Mouse (Mus musculus) urinary bladder, postnatal 25 days (tissue): ENCODE data around the gene Myo6.

Experiments
- DNase-seq: peaks from one replicate; pipeline ENCODE4 v3.0.0; 2022; ENCODE audit warnings: low spot score

The Myo6 gene

DNA sequence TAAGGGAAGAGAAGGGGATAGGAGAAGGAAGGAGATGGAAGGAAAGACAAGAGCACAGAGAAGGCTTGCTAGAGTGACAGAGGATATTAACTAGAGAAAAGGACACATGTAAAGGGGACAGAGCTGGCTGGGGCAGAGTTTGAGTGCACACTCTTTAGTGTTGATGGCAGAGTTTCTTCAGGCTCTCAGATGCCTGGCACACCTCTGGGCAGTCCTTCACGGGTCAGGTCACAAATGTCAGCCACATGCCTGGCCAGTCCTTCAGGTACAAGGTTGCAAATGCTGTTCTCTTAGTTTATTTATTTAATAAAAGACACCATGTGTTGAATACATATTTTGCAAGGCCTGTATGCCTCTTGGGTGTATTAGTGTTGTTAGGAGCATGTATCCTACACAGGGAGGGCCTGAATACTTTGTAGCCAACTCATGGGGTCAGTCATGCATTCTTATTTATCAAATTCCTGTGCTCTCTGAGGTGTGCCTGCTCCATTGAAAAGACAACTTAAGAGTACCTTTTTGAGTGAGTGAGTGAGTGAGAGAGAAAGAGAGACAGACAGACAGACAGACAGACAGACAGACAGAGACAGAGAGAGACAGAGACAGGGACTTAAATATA lies 72.5 kb downstream of the Myo6 start:
- no peak for DNase-seq

DNA sequence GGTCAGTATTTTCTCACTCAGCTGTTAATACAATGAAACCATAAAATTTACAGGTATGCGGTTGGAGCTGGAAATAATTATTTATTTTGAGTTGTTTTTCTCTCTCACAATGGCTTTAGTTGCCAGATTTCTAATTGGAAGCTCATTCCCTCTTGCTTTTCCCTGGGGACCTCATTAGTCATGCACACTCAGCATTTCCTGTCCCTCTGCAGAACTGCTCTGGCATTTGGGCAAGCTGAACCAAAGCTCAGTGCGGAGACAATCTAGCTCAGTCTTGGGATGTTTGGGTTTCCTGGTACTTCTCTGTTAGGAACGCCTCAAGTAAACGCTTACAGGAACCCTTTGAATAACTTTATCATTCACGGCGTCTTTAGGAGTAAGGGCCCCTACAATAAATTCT lies 76.9 kb downstream of the Myo6 start:
- no peak for DNase-seq

DNA sequence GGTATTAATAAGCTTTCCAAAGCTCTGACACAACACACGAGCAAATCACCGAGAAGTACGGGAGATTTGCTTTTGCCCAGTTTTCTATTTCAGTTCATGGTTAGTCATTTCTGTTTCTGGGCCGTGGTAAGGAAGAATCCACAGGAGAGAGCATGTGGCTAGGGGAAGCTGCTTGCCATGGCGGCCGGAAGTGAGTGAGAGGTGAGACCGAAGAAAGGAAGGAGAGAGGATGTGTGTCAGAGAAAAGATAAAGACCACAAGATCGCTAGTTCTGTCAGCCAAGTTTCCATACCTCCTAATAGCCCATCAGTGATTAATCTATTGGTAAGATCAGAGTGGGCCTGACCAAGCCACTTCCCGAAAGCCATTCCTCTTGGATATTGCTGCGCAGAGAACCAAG lies 87.3 kb downstream of the Myo6 start:
- DNase-seq = no peak

DNA sequence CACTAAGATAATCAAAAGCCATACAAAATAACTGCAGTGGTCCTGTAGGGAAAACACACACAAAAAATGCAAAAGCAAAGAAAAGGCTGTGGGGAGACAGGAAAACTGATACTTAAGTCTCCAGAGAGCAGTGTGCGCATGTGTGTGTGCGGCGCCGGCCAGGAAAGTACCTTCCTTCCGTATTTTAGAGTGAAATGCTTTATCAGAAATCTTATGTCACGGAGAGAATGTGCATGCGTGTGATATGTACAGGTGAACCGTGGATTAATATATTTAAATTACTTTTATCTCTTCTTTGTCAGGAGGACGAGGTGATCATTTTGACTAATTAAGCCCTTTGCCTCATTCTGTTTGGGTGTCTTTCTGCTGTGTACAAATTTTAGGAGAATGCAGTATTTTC lies 88.4 kb downstream of the Myo6 start:
- no peak for DNase-seq

DNA sequence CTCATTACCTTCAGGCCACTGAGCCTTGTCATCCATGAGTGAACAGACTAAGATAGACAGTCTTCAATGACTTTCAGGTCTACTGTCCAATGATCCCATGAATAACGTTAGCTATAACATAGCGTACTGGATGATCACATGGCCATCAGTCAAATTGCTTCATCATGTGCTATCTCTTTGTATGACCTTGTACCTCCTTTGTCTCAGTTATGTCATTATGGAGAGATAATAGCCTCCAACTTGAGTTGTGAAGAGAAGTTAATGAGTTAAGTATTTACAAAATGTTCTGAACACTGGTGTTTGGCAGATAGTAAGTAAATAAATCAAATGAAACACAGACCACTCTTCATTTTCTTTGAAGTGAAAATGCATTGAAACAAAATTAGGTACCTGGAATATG lies 91.7 kb downstream of the Myo6 start:
- no peak for DNase-seq

DNA sequence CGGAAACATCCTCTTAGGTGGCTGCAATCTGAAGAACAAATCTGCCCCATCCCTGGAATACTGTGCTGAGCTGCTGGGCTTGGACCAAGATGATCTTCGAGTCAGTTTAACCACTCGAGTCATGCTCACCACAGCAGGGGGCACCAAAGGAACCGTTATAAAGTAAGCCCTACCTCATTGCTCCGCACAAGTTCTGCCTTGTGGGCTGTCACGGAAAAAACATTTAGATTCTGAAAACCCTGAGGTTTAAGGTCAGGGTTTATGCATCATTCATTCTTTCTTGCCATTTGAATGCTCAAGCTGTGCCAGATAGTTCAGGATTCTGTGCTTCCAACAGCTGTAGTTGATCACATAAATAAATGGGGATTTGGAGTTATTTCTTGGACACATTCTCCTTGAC lies 93.6 kb downstream of the Myo6 start:
- DNase-seq = no peak

DNA sequence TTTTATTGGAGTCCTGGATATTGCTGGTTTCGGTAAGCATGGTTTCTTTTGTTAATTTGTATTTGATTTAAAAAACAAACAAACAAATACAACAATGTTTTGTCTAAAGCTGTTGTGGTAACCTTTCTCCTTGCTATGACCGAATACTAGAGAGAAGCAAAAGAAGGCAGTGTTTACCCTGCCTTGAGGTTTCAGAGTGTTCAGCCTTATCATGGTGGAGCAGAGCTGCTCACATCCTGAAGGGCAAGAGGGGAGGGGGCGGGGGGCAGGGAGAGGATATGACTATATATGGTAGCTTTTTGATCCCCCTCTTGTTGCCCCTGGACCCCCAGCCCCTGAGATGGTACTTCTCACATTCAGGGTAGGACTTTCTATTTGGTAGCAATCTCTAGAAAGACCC lies 96.1 kb downstream of the Myo6 start:
- no peak for DNase-seq

DNA sequence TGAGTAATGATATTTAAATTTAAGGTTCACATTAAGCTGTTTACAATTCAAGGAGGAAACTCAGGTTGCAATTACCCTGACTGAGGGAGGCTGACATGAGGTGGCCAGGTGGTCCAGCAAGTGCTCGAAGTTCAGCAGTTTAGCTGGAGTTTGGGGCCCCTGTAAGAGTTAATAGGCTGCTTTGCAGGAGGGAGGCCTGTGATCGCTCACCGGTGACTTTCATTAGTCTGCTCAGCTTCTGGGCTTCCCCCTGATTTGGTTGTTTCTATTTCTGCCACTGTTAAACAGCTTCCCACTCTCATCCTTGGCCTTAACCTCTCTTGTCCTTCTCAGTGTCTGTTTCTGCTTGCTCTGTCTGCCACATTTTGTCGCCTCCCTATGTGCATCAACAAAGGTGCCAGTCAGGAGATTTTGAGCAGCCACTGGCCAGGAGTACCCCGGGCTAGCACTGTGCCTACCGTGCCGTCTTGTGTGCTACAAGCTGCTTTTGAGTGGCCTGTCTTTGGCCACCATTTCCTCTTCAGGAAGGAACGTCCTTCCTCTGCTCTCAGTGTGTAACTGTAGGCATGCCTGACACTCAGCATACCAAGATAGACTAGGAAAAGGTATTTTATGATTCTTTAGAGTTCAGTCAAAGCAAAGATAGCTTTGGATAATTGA lies 97.7 kb downstream of the Myo6 start:
- no peak for DNase-seq

DNA sequence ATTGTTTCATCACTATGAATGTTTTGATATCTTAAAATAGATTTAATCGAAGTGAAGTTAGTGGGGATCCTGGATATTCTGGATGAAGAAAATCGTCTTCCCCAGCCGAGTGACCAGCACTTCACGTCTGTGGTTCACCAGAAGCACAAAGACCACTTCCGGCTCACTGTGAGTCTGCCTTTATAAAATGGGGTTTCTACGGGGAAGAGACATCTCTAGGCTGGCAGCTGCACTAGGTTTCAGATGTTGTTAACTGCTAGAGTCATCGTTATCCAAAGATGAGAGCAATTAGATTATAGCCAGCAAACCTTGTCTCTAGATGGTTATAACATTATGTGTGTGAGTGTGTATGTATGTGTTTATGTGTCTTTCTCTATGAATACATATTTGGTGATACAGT lies 101.3 kb downstream of the Myo6 start:
- DNase-seq = no peak

DNA sequence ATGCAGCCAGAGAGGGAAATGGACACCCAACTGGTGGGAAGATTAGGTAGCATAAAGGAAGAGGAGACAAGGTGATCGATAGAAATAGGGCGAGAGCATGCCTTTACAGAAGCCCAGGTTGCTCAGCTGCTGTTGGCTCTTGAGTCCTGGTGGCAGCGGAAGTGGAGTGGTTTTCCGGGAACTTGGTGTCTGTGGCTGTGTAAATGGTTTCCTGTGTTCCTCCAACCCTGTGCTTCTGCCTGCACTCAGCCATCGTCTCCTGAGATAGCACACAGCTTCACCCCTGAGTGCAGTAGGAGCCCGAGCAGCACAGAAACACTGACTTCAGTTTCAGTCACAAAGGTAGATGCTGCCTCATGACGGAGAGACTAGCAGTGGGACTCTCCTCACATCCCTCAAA lies 101.7 kb downstream of the Myo6 start:
- DNase-seq = no peak

DNA sequence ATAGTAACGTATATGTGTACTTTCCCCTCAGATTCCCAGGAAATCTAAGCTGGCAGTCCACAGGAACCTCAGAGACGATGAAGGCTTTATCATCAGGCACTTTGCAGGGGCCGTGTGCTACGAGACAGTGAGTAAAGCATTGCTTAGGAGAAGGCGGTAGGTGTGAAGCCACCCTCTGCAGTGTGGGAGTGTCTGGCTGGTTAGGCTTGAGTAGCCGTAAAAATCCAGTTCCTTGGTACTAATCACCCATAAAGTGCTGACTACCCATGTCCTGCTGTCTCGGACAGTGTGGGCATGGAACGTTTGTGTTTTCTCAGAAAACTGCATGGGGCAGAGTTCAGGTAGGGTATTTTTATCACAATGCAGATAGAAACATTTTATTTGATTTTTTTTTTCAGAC lies 104.8 kb downstream of the Myo6 start:
- no peak for DNase-seq

DNA sequence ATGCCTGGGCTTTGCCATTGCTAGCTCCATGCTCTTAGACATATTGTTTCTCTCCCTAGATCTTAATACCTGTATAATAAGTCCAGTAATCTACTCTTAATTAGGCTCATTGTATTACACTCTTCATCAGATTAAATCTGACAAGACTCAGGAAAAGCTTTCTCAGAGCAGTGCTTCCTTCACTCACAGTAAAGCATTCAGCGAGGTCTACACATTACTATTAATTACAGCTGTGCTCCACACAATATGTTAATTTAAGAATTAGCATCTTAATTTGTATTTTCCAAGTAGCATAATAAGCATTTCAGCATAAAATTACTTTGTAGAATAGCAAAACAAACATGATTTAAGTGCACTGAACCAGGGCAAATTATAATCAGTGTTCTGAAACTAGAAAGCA lies 108.1 kb downstream of the Myo6 start:
- DNase-seq = no peak

DNA sequence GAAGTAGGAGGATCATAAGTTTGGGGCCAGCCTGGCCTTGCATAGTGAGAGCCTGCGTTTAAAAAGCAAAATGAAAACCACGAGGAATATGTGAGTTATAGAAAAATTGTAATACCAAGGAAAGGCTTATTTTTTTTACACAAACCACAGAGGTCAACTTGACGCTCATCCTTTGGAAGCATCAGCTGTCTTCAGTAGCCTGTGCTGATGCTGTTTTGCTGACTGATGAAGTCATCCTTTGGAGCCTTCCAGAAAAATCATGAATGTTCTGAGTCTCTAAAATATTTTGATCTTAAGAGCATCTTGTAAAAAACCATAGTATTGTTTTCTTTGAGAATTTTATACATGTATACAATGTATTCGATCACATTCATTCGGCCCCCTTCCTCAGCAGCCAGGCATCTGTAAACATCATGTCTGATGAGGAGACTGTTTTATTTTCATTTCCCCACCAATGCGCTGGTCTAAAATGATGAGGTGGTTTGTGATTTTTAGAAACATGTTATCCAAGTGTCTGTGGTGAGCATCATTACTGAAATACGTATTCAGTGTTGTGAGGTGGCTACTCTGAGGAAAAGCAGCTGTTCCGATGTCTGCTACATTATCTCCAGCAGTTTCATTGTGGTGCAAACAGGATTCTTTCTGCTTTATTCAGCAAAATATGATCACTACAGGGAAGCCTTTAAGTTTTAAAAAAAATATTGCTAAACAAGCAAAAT lies 110.4 kb downstream of the Myo6 start:
- DNase-seq = no peak

DNA sequence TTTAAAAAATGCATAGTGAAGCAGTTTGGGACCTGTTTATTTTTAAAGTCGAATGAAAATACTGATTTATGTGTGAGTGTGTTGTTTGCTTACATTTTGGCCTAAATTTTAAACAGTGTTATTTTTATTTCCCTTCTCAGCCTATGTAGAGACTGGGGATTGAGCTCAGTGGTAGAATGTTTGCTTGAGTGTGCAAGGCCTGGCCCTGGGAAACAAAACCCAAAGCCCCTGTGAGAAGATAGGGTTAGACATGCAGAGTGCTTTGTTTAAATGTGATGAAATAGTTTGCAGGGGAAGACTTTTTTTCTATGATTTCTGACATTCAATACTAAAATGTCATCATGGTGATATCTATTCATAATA lies 110.9 kb downstream of the Myo6 start:
- DNase-seq = no peak

DNA sequence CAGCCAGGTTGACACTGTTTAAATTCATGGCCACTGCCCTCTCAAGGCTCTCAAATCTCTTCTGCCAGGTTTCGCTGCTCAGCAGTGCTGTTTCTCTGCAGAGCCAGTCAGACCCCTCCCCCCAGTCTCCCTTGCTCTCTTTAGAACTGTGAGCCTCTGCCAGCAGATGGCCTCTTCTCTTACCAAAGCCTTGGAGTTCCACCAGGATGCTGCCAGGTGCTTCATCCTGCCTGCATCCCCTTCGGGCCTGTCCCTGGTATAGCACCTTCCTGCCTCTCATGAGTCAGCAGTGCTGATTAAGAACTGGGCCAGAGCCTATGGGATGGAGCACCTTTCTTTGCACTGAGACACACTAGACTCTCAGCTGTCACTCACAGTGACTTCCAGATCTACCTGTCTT lies 112.3 kb downstream of the Myo6 start:
- no peak for DNase-seq

DNA sequence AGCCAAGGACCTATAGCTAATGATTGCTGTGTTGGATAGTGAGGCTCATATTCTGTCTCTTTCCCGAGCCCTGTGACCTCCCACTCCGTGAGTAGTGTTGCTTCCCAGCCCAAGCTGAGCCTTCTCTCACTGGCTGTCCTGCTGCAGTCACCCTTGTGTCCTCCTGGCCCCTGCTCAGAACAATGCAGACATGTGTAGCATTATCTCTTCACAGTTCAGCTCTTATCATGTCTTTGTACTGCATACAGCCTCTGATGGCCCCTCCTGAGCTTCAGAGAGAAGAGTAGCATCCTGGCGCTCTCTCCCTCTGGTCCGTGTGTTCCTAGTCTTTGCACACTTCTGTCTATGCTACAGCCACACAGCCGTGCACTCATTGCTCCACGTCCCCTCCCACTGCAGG lies 112.9 kb downstream of the Myo6 start:
- no peak for DNase-seq

DNA sequence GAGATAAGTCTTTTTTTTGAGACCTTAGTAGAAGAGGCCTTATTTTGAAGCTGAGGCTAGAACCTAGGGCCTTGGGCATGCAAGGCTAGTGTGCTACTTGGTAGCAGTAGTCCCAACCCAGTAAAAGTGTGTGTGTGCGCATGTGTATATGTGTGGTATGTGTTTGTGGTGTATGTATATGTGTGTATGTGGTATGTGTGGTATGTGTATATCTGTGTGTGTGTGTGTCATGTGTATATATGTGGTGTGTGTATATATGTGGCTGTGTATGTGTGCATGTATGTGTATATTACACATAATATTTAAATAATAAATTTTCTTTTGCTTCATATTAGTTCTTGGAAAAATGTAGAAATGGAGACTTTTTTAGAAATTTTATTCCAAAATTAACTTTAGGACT lies 115.9 kb downstream of the Myo6 start:
- DNase-seq = no peak

DNA sequence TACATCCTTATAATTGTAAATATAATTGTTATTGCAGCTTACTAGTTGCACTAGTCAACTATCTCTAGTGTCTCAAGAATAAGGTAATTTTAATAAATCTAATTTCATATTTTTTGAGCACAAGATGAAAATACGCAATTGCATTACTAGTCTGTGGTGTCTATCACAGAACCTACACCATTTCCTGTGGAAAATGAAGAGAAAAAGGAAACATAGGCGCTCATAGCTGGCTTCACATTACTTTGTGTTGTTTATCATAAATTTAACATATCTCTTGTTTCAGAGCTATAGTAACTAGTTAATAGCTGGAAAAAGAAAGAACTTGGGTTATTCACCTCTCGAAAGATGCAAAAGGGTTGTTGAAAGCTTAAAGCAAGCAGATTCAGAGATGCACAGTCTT lies 117.6 kb downstream of the Myo6 start:
- no peak for DNase-seq

DNA sequence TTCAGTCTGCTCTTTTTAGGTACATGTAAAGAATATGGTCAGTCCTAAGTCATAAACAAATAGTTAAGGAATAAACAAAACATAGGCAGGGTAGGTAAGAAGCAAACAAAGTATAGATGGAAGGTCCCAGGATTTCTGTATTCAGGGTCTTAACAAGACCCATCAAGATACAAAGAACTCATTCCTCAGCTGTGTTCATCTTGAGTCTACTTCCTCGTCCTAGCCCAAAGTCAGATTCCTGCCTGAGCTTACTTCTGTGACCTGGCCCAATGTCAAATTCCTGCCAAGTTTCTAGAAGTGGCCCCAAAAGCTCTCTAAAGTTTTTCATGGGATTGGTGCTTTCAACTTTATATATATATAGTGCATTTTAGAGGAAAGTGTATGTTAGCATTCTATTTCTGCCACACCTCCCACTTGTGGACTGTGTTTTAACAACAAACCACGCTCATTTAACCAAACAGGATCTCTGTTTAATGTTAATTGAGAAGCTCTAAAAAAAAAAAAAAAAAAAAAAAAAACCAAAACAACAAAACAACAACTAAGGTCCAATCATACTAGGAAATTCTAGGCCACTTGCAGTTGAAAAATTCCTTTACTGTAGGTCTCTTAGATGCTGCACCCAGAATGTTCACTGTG lies 119.8 kb downstream of the Myo6 start:
- DNase-seq = no peak

DNA sequence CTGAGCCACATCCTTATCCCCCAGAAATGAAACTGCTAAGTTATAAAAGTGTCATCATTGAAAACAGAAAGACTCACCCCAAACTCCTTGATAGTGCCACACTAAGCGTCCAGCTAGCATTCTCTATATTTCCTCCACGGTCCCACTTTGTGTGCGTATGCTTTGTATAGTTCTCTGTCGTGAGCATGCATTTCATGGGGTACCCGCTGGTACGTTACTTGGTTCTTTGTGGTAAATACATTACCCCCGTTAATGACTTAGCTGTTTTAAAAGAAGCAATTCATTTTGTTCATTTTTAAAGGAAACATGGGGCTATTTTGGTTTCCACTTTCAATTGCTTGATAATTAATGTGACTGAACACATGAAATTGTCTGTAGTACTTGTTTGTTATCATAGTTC lies 122.0 kb downstream of the Myo6 start:
- no peak for DNase-seq

DNA sequence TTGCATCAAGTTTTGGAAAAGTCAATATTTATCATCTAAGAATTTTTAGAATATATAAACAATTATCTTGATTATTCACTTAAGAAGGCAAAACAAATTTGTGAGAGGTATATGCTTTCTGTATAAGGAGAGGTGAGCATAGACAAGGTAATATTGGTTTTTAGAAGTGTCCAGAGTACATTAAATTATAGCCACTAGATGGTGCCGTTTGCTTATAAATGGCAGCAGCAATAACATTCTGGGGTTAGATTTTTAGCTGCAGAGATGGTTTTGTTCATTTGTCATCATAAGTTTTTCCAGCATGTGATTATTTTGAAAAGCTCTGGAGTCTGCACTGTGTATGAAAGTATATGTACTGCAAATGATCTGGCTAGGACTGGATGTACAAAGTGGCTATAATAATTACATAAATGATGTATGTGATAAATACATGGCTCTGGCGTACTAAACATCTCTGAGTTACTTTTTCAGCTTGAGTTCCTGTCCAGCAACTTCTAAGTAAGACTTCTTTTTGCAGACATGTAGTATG lies 128.3 kb downstream of the Myo6 start:
- no peak for DNase-seq

DNA sequence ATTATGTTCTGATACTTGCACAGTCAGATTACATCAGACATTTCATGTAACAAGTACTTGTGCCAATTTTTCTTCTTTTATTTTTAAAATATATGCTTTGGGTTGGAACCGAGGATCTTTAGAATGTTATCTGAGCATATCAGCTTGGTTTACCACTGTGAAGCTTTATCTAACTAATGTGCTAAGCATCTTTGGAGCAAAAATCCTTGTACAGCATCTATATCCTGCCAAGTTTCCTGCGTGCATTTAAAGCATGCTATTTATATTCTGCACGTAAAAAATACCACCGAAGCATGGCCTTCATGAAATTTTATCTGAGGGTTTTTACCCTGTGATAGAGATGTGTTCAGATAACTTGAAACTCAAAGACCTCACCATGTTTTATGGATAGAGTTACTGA lies 131.3 kb downstream of the Myo6 start:
- no peak for DNase-seq

DNA sequence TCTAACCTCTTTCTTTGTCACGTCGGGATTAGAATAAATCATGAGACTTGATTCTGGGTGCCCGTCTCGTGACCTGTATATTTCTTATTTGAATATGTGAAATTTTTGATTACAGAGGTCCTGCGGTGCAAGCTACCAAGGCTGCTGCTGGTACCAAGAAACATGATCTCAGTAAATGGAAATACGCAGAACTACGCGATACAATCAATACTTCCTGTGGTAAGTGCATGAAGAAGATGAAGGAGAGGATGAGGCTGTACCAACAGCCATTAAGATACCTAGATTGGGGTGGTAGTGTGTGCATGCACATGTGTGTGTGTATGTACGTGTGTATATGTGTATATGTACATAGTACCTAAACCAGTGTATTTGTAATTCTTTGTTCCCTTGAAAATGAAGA lies 134.2 kb downstream of the Myo6 start:
- DNase-seq = no peak
